Mouse (Mus musculus) frontal cortex, adult (tissue): ENCODE measurements at regions not wholly inside any gene's neighbourhood (a gene's known extent, or its start where the extent isn't known, plus 50 kb on each side); places are given as distances from the start of the nearest gene placed in this dataset.

Experiments used
- ATAC-seq: cut with Nextera tagmentation; 2 replicates; pipeline ENCODE4 v1.9.2; 2017; ENCODE audit warnings: mild to moderate bottlenecking, moderate library complexity, mixed read lengths; ENCODE audit not compliant: low TSS enrichment

DNA sequence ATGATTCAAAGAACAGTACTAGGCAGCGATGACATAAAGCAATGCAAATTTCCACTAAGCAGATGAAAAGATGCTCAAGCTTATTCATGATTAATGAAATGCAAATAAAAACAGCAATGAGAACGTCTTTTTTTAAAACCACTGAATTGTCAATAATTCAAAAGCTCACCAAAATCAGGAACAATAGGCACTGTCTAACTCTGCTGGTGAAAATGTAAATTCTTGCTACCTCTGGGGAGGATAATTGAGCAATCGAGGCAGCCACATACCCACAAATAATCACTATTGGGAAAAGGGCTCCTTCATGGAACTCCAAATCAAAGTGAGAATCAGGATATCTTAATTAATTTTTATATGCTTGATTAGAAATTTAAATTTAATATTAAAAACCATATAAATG is 663.3 kb downstream of the Smarca1 start:
- no peak for ATAC-seq

DNA sequence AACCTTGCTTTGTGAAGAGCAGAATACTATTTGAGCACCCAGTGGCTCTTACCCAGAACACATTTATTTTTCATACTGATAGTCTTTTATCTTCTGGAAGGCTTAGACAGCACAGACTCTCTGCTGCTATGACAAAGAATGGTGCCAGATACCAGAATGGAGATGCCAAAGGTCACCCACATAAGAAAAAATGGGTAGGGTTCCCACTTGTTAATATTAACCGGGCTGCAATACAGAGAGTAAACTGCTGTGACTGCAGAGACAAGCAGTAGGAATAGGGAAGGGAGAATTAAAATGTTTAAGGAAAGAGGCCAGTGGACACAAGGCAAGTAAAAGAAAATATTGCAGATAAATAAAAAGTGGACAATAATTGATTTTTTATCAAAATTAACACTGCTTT is 709.9 kb downstream of the Smarca1 start:
- ATAC-seq: no peak

DNA sequence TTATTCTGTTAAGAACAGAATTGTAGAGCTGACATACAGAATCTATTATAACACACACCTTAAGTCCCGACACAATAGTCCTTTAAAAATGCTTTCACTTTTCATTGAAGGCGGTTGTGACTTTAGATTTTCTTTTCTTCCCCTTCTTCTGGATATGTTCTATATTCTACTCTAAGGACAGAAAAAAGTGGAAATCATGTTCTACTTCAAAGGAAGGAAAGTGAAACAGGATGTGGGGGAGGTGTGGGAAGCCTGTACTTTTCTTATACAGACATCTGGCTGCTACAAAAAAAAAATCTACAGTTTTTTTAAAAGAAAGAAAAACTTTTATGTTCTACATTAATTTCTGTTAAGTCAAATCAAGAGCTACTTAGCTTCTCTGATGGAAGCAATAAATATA is 735.0 kb downstream of the Smarca1 start:
- peak; percentile 95 for ATAC-seq

DNA sequence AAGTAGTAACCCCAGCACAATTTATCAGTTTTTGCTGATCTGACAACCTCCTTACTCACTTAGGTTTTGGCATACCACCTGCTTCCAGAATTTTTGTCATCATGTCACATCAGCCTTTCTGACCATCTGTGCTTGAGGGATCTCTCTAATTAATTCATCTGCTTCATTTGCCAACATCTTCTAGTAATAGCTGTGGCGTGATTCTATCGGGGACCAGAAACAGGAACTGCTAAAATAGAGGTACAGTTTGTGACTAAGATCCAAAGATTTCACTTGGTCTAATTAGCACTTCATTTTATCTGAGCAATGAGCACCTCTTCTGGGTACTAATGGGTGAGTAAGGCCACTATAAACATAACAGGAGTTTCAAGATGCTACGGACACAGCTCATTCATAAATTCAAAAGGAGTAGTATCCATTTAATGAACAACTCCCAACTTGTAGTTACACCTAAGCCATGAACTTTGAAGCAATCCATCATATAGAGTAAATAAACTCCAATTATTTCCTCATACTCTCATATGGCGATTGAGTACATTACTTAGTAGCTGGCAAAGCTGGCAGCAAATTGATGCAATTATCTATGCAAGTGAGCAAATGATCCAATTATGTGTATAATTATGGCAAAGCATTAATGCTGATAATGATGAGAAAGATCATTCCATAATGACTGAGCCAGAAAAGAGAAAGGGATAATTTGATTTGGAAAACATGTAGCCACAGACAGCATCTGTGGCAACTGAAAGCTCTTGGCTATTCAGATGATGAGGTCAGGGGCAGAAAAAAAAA is 768.4 kb downstream of the Smarca1 start:
- ATAC-seq: no peak
